Mouse (Mus musculus) liver, embryonic 14.5 days (tissue): ENCODE measurements around the gene Snapin.

ENCODE experiments used
- CTCF ChIP-seq: IDR thresholded peaks from 2 replicates; pipeline ENCODE4 v1.5.1; 2016; ENCODE audit warnings: antibody characterized with exemption, low read depth, control low read depth
- EP300 ChIP-seq: IDR thresholded peaks from 2 replicates; pipeline ENCODE4 v1.6.1; 2016; ENCODE audit warnings: antibody characterized with exemption, low read depth

DNA sequence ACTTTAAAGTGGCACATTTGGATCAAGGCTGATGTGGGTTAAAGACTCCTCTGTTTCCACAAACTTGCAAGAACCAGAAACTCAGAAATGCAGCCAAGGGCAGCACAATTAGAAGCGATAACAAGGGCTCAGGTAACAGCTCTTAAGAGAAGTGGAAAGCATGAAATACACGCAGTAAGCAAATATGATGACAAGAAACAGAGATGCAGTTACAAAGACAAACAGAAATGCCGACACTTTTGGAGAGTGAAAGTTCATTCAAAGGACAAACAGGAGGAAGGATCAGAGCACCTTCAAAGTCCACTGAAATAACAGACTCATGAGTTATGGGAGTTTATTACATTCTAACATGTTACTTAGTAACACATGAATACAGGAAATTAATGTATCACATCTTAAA is 15.5 kb upstream of the Snapin start:
- TF ChIP-seq CTCF (no peak), EP300 (no peak)
